Mouse (Mus musculus) gastrocnemius, adult 2 months (tissue): ENCODE data around the gene Ankrd17. TPM values are rescaled to one million over a fixed set of nuclear protein-coding genes. Genes with fewer than 3 reads are reported as not detected.
A peak's percentile ranks its signal among the peaks of the same experiment; 100 is the strongest.

Experiments used
- DNase-seq: peaks from one replicate; pipeline ENCODE4 v3.0.0; 2022
- H3K27ac ChIP-seq: fragments of 200-600 bp; 2 replicates; pipeline ENCODE4 v1.8.1; 2022; ENCODE audit warnings: mild to moderate bottlenecking
- H3K4me3 ChIP-seq: fragments of 200-600 bp; 2 replicates; pipeline ENCODE4 v1.8.1; 2022; ENCODE audit warnings: mild to moderate bottlenecking, moderate library complexity
- CTCF ChIP-seq: fragments of 200-600 bp; IDR thresholded peaks from 2 replicates; pipeline ENCODE4 v1.8.1; 2022; ENCODE audit warnings: antibody characterized with exemption, mild to moderate bottlenecking, moderate library complexity
- intact Hi-C: fragments of 180-260 bp; cut with DNase I; formaldehyde crosslinking; loops from one replicate; pipeline ENCODE4 v1.15.1; 2025
- total RNA-seq, 2 experiments: library from RNA; stranded (reverse); gene quantifications; 2 replicates each; pipeline ENCODE4 v1.2.3; 2021

Gene Ankrd17
- total RNA-seq, 2 experiments from 2014 or later: 48.2 to 55.3 TPM

DNA sequence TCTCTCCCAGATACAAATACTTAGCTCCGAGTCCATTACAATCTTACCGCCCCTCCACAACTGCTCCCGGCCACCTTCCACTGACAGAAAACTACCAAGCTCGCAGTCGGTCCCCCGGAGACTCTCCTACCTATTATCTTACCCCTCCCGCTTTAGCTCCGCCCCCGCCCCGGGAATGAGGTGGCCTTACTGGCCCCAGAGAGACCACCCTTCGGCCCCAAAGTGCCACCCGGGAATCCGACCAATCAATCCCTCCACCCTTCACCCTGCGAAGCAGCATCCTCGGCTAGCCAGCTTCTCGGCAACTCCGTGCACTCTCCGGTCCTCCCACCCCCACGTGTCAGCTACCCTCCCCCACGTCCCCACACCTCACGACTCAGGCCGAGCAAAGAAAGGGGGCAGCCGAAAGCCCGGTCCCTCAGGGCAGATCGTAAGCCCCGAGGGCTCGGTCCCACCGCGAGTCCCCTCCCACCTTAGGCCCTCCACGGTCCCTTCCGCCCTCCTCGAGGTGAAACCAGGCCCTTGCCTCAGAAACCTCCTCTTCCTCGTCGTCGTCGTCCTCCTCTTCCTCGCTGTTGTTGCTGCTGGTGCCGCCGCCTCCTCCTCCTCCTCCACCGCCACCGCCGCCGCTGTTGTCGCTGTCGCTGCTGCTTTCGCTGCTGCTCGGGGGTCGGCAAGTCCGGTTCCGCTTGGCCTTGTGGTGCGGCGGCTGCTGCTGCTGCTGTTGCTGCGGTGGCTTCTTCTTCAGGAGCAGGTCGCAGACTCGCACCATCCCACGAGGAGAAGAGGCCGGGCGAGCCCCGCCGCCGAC, 1.0 kb downstream of the Ankrd17 start:
- Histone ChIP-seq H3K27ac (peak overlapping the region; percentile 98), H3K4me3 (peak overlapping the region; percentile 93)
- peak; percentile 63 for DNase-seq
- intact Hi-C loops: loop anchor here (2.0 kb wide), 1 partner anchor 79 kb away; no protein-coding TSS in a partner anchor
- TF ChIP-seq CTCF: no peak

DNA sequence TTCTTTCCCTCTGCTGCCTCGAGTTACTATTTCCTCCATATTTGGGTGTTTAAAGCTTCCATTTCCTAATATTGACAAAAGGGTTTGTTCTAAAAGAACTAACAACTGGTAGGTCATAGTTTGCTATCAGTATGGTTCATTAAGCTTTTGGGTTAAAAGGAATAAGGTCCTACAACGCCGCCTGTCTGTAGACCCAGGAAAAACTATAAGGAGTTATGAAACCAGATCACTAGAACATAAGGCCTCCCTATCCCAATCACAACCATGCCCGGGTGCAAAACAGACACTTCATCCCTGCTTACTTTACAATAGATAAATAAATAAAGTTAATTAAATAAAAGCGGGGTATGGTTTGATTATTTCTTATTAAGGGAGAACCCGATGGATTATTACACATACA, 1.9 kb downstream of the Ankrd17 start:
- Histone ChIP-seq H3K27ac (peak overlapping the region; percentile 98), H3K4me3 (peak overlapping the region; percentile 93)
- TF ChIP-seq CTCF: peak; percentile 79
- intact Hi-C loops: loop anchor here (2.0 to 5.0 kb wide), 3 partner anchors 42 to 78 kb away; no protein-coding TSS in a partner anchor
- DNase-seq: peak; percentile 66

DNA sequence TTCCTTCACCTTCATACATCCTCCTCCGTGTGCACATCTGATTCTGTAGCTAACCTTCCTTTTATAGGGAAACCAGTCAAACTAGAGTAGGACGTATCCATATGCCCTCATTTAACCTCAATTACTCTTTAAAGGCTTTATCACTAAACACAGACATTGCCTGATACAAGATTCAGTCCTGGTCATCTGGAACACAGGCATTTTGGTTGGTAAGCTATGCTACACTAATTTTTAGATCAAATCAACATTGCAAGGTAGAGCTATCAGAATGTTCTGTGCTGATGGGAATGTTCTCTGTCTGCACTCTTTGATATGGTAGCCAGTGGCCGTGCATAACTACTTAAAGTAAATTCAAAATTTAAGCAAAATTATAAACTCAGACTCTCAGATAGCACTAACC, 10.6 kb downstream of the Ankrd17 start:
- no peak overlapping the region for H3K27ac ChIP-seq
- no peak for DNase-seq
- H3K4me3 ChIP-seq: no peak overlapping the region
- intact Hi-C loops: no loop called here
- no peak for TF ChIP-seq CTCF

DNA sequence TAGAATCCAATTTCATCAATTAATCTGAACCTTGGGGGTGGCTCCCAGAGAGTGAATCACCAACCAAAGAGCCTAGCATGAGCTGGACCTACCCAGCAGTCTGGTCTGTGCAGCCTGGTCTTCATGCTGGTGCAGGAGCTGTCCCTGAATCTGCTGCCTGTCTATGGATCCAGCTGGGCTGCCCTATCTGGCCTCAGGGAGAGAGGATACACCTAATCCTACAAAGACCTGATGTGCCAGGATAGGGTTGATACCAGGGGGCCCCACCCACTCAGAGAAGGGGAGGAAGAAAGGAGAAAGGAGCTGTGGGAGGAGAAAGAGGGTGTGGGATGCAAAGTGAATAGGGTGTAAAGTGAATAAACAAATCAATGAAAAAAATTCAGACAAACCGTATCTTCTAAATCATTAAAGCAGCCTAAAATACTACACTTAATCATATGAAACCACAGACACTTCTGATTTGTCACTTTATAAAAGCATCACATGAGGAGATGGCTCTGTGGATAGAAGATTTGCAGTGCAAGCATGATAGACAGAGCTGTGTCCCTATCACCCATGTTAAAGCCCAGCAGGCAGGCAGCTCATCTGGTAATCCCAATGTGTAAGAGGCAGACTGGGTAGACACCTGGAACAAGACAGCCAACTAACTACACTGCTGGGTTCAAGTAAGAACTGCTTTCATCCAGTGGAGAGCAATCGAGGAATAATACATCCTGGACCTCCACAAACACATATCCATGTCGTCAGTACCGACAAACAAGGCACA, 12.6 kb downstream of the Ankrd17 start:
- intact Hi-C loops: no loop called here
- no peak for DNase-seq
- no peak for TF ChIP-seq CTCF
- H3K4me3 ChIP-seq: no peak overlapping the region
- H3K27ac ChIP-seq: no peak overlapping the region

DNA sequence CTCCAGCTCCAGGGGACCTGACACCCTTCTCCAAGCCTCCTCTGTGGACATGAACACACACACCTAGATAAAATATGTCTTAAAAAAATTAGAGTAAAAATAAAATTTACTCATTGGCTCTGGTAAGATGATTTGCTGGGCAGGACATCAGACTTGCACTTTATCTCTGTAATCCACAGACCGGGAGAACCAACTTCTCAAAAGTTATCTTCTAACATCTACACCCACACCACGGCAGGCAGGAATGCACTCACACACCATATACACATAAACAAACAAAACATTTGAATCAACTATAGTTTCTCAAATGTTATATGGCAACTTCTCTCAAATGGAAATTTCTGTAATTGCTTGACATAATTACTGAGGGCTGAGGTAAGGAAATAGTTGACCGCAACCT, 19.5 kb downstream of the Ankrd17 start:
- intact Hi-C loops: no loop called here
- no peak overlapping the region for H3K4me3 ChIP-seq
- no peak for DNase-seq
- H3K27ac ChIP-seq: no peak overlapping the region
- TF ChIP-seq CTCF: no peak

DNA sequence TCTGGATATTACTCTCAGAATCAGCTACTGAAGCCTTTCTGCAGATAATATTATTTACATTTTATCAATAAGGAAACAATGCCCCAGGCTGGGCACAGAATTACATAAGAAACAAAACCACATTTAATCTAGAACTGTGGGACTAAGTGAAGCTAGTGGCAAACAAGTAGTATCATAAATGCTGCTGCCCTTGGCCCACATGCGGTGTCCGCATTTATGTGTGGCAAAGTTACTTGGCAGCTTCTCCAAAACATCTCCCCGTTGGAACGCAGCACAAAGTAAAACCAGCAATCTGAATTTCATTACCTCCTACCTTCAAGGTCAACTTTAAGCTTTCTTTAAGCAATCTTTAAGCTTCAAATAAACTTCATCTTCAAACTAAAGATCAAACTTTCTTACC, 25.5 kb downstream of the Ankrd17 start:
- Histone ChIP-seq H3K4me3 (peak overlapping the region; percentile 71), H3K27ac (peak overlapping the region; percentile 87)
- TF ChIP-seq CTCF: no peak
- DNase-seq: no peak
- intact Hi-C loops: no loop called here

DNA sequence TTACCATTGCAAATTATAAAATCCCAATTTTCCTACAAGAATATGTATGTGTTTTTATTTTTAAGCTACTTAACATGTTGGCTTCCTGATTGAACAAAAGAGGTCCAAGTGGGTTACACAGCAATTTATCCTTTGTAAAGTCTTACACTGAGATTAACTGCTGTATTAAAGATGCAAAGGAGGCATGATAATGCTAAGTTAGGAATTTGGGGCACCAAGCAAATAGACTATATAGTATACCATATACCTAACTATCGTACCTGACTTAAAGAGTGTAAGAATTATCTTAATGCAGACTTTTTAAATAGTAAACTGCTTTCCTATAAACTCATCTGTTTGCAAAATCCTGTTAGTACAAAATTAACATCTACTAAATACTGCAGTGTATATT, 26.4 kb downstream of the Ankrd17 start:
- peak overlapping the region; percentile 87 for H3K27ac ChIP-seq
- intact Hi-C loops: no loop called here
- TF ChIP-seq CTCF: no peak
- no peak for DNase-seq
- peak overlapping the region; percentile 71 for H3K4me3 ChIP-seq

DNA sequence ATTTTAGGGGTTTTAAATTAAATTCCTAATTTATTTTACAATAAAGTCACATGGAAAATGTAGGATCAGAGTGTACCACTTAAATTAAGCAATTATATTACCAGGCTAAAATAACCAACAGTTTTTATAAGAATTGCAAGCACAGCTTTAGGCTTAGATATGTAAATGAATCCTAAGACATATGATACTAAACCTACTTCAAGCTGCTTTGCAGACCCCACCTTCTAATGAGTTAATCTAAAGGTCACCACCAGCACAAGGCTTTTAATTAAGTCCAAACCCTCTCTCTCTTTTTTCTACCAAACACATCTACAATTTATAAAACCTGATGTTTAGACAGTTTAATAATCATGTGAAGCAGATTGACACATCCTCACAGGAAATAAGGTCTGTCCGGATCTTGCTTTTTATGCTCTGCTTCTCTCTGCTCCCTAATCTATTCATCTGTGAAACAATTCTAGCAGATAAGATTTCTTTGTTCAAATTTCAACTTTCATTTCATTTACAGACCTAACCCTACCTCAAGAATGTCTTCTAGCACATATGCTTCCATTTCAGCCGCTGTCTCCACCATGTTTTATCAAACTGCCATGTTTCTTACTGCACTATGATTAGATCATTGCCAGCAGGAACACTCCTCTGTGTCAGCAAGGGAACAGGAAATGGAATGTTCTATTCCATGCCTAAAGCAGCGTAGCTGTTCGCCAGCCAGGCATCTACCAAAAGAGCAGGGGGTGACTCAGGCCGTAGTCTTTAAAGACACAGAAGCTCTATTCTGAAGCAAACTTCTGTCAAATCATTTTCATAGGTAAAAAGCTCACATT, 27.0 kb downstream of the Ankrd17 start:
- peak; percentile 81 for DNase-seq
- intact Hi-C loops: no loop called here
- Histone ChIP-seq H3K27ac (peak overlapping the region; percentile 87), H3K4me3 (peak overlapping the region; percentile 71)
- TF ChIP-seq CTCF: no peak

DNA sequence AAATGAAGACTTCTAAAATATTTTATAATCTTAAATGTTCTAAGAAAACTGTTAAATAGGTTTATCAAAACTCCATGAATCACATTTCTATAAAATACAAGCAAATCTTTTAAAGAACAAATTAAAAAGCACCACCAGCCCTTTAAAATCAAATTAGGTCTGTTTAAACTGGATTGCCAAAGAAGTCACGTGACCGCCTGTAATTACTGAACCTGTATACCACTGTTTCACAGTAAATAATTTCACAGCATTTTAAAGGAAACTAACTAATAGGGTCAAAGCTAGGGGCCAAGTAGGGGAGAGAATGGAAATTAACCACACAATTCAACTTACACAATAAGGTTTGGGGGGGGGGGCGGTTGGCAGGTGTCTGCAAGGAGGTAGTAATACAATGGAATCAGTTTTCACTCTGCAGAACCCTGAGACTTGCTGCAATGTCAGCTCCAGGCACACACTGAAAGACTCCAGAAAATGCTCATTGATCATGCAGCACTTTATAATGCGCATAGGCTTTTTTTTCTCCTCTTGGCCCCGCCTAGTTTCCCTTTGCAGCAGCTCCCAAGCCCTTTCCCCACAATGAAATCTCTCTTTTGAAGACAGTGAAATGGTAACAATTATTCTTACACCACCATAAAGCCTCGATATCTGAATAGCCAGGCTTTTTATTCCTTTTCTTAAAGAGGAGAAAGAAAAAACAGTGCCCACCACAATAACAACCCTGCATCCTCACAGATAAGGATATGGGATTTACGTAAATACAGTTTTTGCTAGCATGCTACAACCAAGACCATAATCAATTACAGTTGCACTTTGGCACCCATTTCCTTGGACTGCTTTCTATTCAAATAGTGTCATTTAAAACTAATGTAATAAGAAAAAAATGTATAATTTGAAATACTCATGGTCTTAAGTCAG, 27.9 kb downstream of the Ankrd17 start:
- peak overlapping the region; percentile 71 for H3K4me3 ChIP-seq
- no peak for TF ChIP-seq CTCF
- intact Hi-C loops: no loop called here
- peak overlapping the region; percentile 87 for H3K27ac ChIP-seq
- DNase-seq: no peak

DNA sequence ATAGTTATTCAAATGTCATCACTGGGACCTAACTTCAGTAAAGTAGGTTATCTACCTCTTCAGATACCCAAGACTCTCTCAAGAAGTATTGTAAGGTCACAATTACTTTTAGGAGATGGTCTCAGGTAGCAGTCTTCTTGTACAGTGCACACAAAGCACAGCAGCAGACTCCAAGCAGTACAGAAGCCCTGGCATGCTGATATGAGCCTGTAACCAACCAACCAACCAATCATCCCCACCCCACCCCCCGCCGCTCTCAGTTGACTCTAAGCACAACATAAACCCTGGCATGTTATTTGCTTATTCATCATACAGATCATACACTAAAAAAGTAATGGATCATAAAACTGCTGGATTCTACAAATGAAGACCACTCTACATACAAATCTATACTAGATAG, 33.9 kb downstream of the Ankrd17 start:
- intact Hi-C loops: no loop called here
- peak overlapping the region; percentile 74 for H3K27ac ChIP-seq
- no peak for TF ChIP-seq CTCF
- H3K4me3 ChIP-seq: no peak overlapping the region
- DNase-seq: no peak

DNA sequence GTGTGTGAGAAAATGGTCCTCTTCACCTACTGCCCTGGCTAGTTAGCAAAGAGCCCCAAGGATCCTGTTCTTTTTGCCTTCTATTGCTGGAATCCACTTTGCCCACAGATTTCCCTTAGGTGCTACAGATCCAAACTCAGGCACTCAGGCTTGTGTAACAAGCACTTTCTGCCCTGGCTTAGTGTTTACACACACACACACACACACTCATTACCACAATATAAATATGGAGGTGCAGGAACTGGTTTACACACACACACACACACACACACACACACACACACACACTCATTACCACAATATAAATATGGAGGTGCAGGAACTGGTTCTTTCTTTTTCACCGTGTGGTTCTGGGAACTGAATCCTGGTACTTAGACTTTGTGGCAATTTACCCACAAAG, 35.3 kb downstream of the Ankrd17 start:
- Histone ChIP-seq H3K27ac (peak overlapping the region; percentile 74), H3K4me3 (no peak overlapping the region)
- intact Hi-C loops: no loop called here
- DNase-seq: no peak
- no peak for TF ChIP-seq CTCF

DNA sequence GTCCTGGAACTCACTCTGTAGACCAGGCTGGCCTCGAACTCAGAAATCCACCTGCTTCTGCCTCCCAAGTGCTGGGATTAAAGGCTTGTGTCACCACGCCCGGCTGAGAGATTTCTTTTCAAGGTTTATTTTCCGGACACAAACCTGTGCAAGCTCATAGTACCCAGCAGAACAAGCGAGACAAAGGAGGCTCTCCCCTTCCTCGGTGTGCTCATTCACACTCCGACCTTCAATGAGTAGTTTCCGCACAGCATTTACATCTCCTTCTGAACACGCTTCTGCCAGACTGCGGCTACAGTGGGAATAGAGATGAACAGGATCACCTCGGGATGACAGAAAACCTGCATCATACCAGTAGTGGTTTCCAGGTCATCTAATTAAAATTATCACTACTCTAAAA, 68.0 kb downstream of the Ankrd17 start:
- TF ChIP-seq CTCF: no peak
- Histone ChIP-seq H3K27ac (no peak overlapping the region), H3K4me3 (no peak overlapping the region)
- intact Hi-C loops: no loop called here
- no peak for DNase-seq
